Mouse (Mus musculus): ENCODE data around the gene Wdfy3.

- TF ChIP-seq POLR2A (IDR thresholded peaks at IDR 0.05; ENCODE audit: borderline replicate concordance, extremely low read depth, low read depth, low read length) (no peak), CTCF (IDR thresholded peaks at IDR 0.05; ENCODE audit: insufficient read depth, low read length) (no peak)
These were observed 1.1 kb upstream of the Wdfy3 start for GRCm38 (mm10) chr5:102070788-102071187.

Measured in lung, adult 2 months (tissue).